Mouse (Mus musculus): ENCODE data around the gene Trcg1. TPM values are rescaled to one million over a fixed set of nuclear protein-coding genes. Genes with fewer than 3 reads are reported as not detected.

The Trcg1 gene
- total RNA-seq, 2 experiments from 2014 or later, result not detected

- DNase-seq, result no peak
Observed at GRCm38 (mm10) chr9:57233142-57233541, 3.2 kb upstream of the Trcg1 start.

GRCm38 (mm10) chr9:57233767-57234166 is 2.6 kb upstream of the Trcg1 start:
- DNase-seq, result no peak

GRCm38 (mm10) chr9:57237705-57238104 is 1.3 kb downstream of the Trcg1 start:
- no peak for DNase-seq

GRCm38 (mm10) chr9:57238220-57238619 is 1.9 kb downstream of the Trcg1 start:
- DNase-seq, result no peak

GRCm38 (mm10) chr9:57241111-57241510 is 4.8 kb downstream of the Trcg1 start:
- no peak for DNase-seq

- DNase-seq, result no peak
Observed at GRCm38 (mm10) chr9:57242916-57243315, 6.6 kb downstream of the Trcg1 start.

- no peak for DNase-seq
Observed at GRCm38 (mm10) chr9:57244106-57244685, 7.8 kb downstream of the Trcg1 start.

- no peak for DNase-seq
Observed at GRCm38 (mm10) chr9:57246482-57246881, 10.1 kb downstream of the Trcg1 start.

- peak; percentile 38 for DNase-seq
Observed at GRCm38 (mm10) chr9:57247201-57247671, 10.9 kb downstream of the Trcg1 start.

- DNase-seq, result peak; percentile 11
Observed at GRCm38 (mm10) chr9:57248030-57248942, 11.9 kb downstream of the Trcg1 start.

GRCm38 (mm10) chr9:57250026-57250425 is 13.7 kb downstream of the Trcg1 start:
- DNase-seq, result peak; percentile 1

- peak; percentile 4 for DNase-seq
Observed at GRCm38 (mm10) chr9:57251139-57251538, 14.8 kb downstream of the Trcg1 start.

- DNase-seq, result peak; percentile 62
Observed at GRCm38 (mm10) chr9:57254061-57254460, 17.7 kb downstream of the Trcg1 start.

- DNase-seq, result no peak
Observed at GRCm38 (mm10) chr9:57254823-57255495, 18.6 kb downstream of the Trcg1 start.

GRCm38 (mm10) chr9:57256309-57256708 is 20.0 kb downstream of the Trcg1 start:
- DNase-seq, result no peak

GRCm38 (mm10) chr9:57256861-57257260 is 20.5 kb downstream of the Trcg1 start:
- DNase-seq, result no peak

- peak; percentile 59 for DNase-seq
Observed at GRCm38 (mm10) chr9:57257627-57258026, 21.3 kb downstream of the Trcg1 start.

GRCm38 (mm10) chr9:57259736-57260135 is 23.4 kb downstream of the Trcg1 start:
- peak; percentile 97 for DNase-seq

- DNase-seq, result no peak
Observed at GRCm38 (mm10) chr9:57260940-57261339, 24.6 kb downstream of the Trcg1 start.

- peak; percentile 75 for DNase-seq
Observed at GRCm38 (mm10) chr9:57261516-57261912, 25.2 kb downstream of the Trcg1 start.

- DNase-seq, result peak; percentile 85
Observed at GRCm38 (mm10) chr9:57261913-57262794, 25.8 kb downstream of the Trcg1 start, which contains the start of gene 1700017B05Rik. TSS of gene 1700017B05Rik (minus strand) at chr9:57262612.
